Mouse (Mus musculus) heart, adult 8-10 months (tissue): ENCODE data around the gene 2010111I01Rik. TPM values are rescaled to one million over a fixed set of nuclear protein-coding genes. Genes with fewer than 3 reads are reported as not detected.

Experiments
- DNase-seq: peaks from one replicate; pipeline ENCODE4 v3.0.0; 2022; ENCODE audit warnings: low spot score
- total RNA-seq, 4 experiments: library from RNA; stranded (reverse); gene quantifications; 2 replicates each; pipeline ENCODE4 v1.2.4; 2022

2010111I01Rik gene
- total RNA-seq, 4 experiments from 2014 or later, result 91.5 to 112 (median 98.3) TPM

DNA sequence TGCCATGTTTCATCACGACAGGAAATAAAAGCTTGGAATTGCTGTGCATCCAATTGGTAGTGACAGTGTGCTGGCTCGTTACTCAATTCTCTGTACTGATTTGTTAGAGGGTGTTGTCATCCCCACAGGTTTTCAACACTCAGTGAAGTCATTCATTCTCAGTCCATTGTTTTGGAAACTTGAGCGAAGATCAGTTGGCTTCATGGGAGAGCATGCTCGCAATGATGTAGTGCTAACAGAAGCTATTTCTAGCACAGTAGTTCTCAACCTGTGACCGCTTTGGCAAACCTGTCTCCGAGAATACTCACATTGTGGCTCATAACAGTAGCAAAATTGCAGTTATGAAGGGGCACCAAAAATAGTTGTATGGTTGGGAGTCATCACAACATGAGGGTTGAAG, 8.7 kb upstream of the 2010111I01Rik start:
- DNase-seq, result peak; percentile 48

DNA sequence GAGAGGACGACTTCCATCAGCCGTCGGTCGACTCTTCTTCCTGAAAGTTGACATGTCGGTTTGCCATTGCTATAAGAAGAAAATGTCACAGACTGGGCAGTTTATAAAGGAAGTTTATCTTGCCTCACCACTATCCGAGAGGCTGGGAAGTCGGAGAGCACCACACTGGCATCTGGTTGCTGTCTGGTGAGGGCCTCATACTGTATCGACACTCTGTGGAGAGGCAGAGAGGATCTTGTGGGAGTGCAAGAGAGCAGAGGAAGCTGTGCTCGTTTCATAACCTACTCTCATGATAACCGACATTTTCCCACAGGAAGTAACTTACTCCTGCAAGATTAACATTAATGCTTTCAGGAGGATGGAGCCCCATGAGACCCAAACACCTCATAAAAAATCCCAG, 7.9 kb upstream of the 2010111I01Rik start:
- no peak for DNase-seq

DNA sequence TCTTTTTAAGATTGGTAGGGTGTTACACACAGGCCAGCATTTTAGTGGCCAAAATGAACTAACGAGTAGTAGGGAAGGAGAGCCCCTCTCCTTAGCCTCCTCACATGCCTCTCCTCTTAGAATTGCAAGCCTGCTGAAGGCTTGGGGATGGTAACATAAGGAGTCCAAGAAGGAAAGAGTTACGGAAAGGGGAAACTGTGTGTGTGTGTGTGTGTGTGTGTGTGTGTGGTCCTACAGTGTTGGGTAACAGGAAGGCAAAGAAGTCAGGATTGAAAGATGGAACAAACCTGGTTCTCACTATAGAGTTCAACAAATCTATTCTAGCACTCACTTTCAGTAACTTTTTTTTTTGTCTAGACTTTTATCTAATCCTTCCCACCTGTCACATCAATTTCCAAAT, 1.3 kb upstream of the 2010111I01Rik start:
- DNase-seq, result no peak

DNA sequence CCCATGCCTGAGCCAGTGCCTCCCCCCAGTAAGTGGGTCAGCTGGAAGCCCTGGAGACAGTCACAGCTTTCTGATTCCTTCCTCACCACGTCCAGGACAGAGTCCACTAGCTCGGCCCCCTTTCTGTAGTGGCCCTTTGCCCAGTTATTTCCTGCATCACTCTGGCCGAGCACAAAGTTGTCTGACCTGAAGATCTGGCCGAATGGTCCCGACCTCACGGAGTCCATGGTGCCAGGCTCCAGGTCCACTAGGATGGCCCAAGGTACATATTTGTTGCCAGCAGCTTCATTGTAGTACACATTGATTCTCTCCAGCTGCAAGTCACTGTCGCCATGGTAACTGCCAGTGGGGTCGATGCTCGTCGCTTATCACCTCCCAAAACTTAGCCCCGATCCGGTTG, 3.5 kb downstream of the 2010111I01Rik start:
- no peak for DNase-seq

DNA sequence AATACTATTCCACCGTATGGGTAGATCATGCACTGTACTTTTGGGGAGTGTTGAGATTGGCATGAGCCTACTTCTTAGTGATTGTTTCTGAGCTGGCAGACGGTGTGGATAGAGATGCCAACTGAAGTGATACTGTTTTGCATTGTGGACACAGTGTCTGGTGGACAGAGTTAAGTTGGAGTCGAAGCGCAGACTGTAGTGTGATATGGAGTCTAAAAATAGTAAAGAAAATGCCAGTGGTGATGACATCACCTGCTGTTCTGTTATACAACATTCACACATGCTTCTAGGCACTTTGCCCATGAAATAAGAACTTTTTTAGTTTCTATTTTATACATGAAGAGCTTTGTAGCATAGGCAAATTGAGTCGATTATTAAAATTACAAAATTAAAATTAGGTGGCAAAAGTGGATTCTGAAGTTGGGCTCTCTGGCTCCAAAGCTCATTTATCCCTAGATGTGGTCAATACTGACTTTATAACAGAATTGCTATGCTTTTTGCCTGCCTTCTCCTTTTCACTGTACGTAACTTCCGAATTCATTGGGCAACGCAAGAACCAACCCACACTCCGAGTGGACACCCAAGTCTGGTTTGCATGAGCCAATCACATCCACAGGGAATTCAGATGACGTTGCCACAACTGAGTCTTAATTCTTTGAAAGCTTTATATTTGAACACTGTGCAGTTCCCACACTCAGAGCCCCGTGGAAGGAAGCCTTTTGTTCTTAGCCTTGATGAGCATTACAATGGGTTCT, 6.0 kb downstream of the 2010111I01Rik start:
- peak; percentile 52 for DNase-seq

DNA sequence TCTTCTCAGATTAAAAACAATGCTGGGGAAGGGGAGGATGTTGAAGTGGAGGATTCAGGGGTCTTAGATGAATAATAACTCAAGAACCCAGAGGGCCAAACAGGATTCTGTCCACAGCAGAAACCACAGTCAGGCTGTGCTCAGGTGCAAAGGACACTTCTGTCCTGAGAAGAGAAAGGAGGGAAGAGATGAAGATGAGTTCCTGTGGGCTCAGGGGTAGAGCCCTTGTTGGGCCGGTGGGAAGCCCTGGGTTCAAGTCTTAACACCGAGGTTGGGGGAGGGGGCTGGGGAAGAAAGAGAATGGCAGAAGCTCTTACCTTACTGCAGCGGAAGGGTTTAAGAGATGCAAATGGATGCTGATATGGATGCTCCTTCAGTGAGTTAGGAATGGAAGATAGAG, 7.7 kb downstream of the 2010111I01Rik start:
- DNase-seq, result no peak

DNA sequence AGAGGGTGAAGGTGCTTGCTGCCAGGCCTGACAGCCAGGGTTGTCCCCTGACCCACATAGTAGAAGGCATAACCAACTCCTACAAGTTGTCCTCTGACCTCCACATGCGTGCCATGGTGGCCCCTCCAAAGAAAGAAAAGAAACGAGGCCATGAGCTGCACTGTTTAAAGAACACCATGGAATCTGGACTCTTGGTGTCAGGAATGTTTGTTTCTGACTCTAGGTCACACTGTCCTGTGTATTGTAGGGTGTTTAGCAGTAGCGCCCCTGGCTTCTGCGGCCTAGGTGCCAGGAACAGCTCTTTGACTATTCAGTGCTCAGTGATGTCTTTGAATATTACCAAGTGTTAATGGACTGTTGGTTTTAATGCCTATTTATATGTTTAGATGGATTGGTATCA, 8.4 kb downstream of the 2010111I01Rik start:
- no peak for DNase-seq

DNA sequence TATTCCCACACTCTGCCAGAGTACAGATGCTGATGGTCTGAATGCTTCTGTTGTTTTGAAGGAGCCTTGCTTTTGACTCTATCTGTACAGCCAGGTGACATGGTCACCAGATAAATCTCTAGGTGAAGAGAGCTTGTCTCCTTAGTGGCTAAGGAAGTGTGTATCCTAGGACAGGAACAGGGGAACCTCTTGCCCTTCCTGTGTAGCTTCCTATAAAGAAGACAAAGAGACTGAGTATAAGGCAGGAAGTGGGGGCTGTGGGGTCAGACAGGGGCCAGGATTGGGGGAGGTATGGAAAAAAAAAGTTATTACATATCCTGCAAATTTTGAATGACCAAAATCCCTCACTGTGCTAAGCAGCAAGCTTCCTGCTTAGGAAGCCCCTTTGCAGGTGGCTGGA, 13.4 kb downstream of the 2010111I01Rik start:
- DNase-seq, result peak; percentile 52

DNA sequence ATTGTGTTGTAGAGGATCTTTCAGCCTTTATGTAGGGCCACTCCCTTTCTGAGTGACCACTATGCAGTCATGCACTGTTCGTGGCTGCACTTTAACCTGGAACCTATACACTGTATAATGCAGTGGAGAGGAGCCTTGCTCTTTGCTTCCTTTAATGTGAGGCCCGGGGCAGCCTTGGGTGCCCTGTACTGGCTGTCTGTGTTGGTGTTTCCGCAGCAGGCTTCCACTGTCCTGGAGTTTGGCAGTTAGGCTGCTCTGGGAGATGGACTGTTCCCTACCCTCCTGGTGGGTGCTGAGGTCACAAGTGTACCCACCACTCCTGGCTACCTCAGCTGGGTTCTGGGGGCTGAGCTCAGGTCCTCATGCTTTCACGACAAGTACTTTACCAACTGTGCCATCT, 14.1 kb downstream of the 2010111I01Rik start:
- DNase-seq, result no peak

DNA sequence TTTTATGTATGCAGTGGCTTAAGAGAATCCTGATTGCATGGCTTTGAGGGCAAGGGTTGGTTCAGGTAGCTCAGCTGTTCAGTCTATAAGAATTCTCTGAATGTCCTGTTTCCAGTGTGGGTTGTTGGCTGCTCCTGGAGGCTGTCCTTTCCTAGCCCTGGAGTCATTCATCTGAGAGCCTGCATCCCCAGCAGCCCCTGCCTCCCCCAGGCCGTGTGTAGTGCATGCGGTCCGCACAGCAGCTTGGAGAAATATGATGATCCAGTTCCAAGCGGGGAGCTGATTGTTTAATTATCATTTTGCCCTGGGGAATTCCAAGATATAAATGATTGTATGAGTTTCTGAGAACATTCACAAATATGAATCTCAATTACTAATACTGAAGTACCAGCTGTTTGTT, 14.5 kb downstream of the 2010111I01Rik start:
- no peak for DNase-seq

DNA sequence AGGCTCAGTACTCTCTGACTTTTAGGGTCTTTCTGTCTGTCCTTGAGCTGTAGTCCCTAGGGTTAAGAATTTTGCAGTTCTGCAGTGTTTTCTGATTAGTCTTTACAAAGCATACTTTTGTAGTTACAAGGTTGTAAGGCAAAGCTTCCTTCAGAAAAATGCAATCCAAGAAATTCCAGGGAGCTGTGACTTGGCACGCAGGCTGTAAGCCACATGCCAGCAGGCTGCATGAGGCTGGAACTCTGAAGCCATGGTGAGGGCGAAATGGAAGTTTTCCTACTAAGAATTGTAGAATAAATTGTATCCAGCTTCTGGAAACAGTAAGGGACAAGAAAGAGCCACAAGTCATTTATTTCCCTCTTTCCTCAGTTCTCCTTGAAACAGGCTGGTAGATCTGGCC, 15.4 kb downstream of the 2010111I01Rik start:
- no peak for DNase-seq

DNA sequence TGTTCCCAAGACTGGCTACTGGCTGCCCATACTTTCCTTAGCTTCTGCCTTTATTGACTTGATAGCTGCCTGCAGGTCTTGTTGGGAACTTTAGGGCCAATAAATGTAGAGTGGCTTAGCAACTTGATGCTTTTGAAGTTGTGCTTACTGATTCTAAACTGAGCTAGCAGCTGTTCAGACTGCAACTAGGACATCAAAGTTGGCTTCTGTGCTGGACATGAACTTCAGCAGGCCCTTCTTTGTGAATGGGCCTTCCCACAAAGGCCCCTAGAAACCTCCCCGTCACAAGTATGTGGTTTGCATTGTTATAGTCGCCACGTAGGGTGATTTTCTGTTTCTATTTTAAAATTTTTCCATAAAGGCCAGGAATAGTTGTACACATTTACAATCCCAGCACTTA, 19.8 kb downstream of the 2010111I01Rik start:
- DNase-seq, result no peak

DNA sequence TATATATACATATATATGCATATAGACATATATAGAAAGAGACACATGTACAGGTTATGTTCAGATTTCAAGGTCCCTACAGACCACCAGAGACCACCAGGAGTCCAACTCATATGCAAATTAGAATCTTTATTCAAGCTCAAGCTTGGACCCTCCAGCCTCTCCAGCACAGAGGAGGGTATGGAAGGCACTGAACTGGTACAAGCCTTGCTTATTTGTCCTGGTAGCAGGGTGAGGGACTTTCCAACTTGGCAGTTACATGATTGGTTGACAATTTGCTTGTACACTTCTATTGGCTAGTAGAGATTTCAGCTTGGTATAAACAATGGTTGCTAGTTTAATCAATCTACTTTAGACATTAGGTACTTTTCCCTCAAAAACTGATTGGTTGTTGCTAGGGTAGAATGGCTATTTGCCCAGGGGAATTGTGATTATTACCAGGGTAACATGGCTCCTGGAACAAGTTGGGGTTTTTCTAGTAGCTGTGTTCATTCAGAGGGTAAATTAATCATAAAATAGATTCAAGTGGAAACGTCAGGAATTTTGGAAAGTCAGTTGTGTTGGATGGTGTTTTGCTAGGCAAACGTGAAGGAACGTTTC, 25.3 kb downstream of the 2010111I01Rik start:
- DNase-seq, result no peak

DNA sequence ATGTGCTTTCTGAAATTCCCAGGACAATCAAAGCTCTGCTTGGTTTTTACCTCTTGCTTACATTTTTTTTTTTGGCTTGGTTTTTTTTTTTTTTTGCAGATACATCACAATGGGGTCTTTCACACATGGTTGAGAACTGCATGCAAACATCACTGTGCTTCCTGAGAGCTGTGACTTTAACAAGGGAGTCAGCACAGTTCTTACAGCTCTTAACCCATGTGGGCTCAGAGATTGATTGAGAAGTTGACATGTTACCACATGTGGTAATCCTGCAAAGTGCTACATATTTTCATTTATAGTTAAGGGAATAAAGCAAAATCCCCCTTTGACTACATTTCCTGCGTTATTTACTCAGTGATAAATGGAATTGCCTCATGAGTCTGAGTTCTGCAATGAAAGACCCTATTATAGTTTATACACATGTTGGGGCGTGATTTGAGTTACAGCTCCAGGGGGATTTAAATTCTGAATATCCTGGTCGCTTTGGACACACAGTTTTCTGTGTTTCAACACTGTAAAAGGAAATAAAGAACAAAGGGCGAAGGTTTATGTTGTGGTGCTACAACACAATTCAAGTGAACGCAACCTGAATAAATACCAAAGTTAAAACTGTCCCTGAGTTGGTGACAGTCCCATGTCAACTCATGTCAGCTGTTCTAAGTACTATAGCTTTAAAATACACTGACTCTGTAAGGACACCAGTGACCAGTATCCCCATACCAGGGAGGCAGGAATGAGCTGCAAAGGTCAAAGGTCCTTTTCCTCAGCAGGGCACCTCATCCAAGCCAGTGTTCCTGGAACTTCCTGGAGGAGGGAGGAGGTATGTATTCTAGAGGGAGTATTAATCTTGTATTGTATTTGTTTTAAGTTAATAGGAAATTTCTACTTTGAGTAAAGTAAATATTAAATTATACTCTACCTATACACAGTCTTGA, 29.1 kb downstream of the 2010111I01Rik start:
- no peak for DNase-seq

DNA sequence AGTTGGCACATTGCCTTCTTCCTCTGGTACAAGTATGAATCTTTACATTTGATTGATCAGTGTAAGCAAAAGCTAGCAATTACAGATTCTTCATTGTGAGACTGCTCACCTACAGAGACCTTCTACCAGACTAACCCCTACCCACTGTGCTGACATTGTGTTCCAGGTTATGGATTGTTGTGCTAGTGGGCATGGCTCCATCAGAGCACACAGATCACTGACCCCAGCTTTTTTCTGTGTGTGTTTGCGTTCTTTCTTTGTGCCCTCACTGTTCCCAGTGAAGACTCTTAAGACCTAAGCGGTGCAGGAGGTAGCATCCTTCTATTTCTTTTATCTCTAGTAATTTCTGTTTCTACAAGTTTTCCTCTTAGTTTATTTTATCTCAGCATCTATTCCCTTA, 32.1 kb downstream of the 2010111I01Rik start:
- no peak for DNase-seq

DNA sequence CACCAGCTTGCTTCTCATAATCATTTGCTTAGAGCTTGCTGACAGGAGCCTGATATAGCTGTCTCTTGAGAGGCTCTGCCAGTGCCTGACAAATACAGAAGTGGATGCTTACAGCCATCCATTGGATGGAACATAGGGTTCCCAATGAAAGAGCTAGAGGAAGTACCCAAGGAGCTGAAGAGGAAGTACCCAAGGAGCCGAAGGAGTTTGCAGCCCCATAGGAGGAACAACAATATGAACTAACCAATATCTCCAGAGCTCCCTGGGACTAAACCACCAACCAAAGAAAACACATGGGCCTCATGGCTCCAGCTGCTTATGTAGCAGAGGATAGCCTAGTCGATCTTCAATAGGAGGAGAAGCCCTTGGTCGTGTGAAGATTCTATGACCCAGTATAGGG, 42.8 kb downstream of the 2010111I01Rik start:
- DNase-seq, result peak; percentile 9

DNA sequence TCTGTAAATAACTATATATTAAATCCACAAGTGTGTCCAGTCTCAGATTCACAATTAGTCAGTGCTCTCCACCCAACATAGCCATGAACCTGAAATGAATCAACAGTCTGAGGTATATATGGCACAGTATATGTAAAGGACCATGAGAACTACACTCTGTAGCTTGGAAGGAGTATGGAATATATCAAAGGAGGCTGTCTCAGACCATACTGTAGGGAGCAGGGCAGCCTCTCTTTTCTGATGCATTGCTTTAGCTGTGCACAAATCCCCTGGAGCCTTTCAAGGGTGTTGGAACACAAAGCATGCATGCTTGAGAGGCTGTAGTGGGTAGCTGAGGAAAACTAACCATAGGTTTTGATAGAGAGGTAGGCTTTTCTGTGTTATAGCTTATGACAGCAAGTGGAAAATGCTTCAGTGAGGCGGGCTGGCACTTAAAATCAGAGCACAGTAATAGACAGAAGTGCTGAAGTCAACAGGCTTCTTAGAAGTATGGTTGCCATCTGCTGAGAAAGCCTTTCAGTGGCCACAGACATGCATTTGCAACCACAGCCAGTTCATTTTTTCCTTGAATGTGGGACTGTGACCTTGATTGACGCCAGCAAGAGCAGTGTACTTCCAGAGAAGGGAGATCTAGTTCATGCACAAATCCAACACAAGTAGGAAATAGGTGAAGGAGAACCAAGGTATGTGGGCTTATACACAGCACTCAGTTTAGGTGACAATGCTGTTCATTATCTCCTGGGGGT, 45.8 kb downstream of the 2010111I01Rik start:
- no peak for DNase-seq

DNA sequence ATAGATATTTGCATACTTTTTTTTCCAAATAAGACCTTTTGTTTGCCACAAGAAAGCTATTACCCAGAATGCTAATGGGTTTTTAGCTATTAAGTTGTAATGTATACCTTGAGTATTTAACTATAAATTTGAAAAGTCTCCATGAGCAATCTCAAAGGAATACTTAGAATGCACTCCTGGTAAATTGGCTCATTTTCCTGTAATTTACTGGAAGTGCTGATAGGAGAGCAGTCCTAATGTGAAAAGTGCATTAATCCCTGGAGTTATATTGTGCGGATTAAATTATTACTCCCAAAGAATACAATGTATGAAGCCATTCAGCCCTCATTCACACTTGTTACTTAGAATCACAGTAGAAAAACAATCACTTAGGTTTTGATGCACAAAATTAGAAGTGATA, 49.7 kb downstream of the 2010111I01Rik start:
- no peak for DNase-seq

DNA sequence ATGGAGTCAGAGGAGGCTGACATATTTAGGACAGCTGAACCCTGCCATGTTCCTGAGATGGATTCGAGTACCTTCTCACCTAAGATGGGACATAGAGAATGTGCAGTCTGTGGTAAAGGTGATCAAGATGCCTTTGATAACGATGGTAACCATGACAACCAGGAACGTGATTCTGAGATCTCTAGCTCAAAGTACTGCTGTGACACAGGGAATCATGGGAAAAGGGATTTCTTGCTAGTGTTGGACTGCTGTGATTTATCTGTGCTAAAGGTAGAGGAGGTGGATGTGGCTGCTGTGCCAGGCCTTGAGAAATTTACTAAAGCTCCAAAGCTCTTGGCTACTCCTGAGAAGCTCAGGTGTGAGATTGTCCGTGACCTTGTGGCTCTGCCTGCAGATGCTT, 50.7 kb downstream of the 2010111I01Rik start:
- DNase-seq, result no peak

DNA sequence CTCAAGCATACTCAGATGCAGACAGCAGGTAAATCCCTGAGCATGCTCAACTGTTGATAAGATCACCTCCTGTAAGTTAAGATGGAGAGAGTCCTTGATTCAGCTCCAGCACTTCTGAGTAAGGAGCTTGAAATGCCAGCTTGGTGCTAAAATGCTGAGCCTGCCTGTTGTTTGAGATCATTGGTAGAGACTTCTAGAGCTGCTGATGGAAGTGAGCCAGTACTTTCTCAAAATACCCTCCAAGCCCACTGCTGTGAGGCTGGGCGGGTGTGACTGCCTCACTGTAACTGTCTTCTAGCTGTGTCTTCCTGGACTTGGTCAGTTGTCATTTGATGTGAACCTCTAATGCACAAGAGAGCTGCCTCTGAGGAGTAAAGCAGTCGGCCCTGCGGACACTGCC, 51.4 kb downstream of the 2010111I01Rik start:
- no peak for DNase-seq
